Mouse (Mus musculus): ENCODE results near the gene Mybbp1a. TPM values are rescaled to one million over a fixed set of nuclear protein-coding genes. Genes with fewer than 3 reads are reported as not detected.
A peak's percentile ranks its signal among the peaks of the same experiment; 100 is the strongest.
"Not testable (repeated sequence)": the region's sequence is repeated elsewhere in the genome, so short reads cannot be mapped to it uniquely, and the experiment has no call there.

Gene Mybbp1a
- polyA plus RNA-seq, 1 experiment from 2014 or later = 148 TPM

DNA sequence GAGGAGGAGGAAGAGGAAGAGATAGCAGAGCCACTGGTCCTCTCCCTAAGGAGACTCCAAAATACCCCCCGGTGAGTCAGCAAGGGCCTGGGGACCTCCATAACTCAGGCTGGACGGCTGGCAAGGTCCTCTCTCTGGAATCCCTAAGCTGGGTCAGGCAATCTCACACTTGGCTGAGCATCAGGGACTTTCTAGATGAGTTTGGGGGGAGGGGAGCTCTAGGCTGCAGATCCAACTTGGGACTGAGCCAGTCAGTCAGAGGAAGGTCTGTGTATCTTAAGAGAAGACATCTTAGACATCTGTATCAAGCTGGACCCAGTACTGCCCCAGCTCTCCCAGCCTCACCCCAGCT is 5.5 kb upstream of the Mybbp1a start:
- WGBS = 51% methylated on average over 2 of the region's 2 CpGs
- H3K36me3 ChIP-seq = no peaks in the 10 kb centered on the region
- H3K27me3 ChIP-seq (ENCODE audit: insufficient read depth, poor library complexity, severe bottlenecking) = no peaks in the 10 kb centered on the region
- H3K4me3 ChIP-seq = no peak overlapping the region
- no peak for DNase-seq (ENCODE audit: low spot score)
- H3K27ac ChIP-seq = no peak overlapping the region
- peaks cover 9% of the 10 kb centered on the region; the same call in 1 of the 2 replicates for H3K4me1 ChIP-seq (replicated peaks)
- no peaks in the 10 kb centered on the region for H3K9me3 ChIP-seq

DNA sequence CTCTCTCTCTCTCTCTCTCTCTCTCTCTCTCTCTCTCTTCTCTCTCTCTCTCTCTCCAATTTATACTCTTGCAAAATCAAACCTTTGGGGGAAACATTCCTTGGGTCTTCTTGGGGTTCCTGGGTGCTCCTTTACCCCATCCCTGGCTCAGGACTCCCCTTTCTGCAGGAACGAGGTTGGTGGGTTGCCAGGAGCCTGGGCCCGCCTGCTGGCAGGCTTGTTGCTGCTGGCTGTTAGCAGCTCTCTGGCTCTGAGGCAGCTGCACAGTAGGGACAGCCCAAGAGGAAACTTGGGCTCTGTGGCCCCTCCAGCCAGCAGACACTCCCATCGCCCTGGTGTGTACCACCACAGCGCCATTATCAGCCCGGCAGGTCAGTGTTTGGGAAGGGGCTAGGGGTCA is 4.9 kb upstream of the Mybbp1a start:
- H3K9me3 ChIP-seq = no peaks in the 10 kb centered on the region
- H3K36me3 ChIP-seq = no peaks in the 10 kb centered on the region
- DNase-seq (ENCODE audit: low spot score) = no peak
- no peak overlapping the region for H3K27ac ChIP-seq
- 63% methylated on average over 5 of the region's 5 CpGs for WGBS
- H3K4me1 ChIP-seq (replicated peaks) = peaks cover 9% of the 10 kb centered on the region; the same call in 1 of the 2 replicates
- H3K4me3 ChIP-seq = no peak overlapping the region
- H3K27me3 ChIP-seq (ENCODE audit: insufficient read depth, poor library complexity, severe bottlenecking) = no peaks in the 10 kb centered on the region

- no peak overlapping the region for H3K4me3 ChIP-seq
- peaks cover 15% of the 10 kb centered on the region for H3K4me1 ChIP-seq (replicated peaks)
- peak overlapping the region; percentile 18; the same call in 1 of the 2 replicates for H3K27ac ChIP-seq
- H3K9me3 ChIP-seq = no peaks in the 10 kb centered on the region
- no peak for DNase-seq (ENCODE audit: low spot score)
- WGBS = 83% methylated on average over 16 of the region's 16 CpGs
- H3K36me3 ChIP-seq = 0 out of 2 replicates have a peak, but pooled peaks cover under 1% of the 10 kb centered on the region
- no peaks in the 10 kb centered on the region for H3K27me3 ChIP-seq (ENCODE audit: insufficient read depth, poor library complexity, severe bottlenecking)
Measured at GRCm38 (mm10) chr11:72436756-72437650, 4.2 kb upstream of the Mybbp1a start.

GRCm38 (mm10) chr11:72438411-72438810 is 2.7 kb upstream of the Mybbp1a start:
- peaks cover 26% of the 10 kb centered on the region for H3K4me1 ChIP-seq (replicated peaks)
- no peaks in the 10 kb centered on the region for H3K27me3 ChIP-seq (ENCODE audit: insufficient read depth, poor library complexity, severe bottlenecking)
- no peaks in the 10 kb centered on the region for H3K9me3 ChIP-seq
- no peak overlapping the region for H3K4me3 ChIP-seq
- WGBS = 69% methylated on average over 4 of the region's 4 CpGs
- H3K36me3 ChIP-seq = peaks cover 15% of the 10 kb centered on the region
- no peak overlapping the region for H3K27ac ChIP-seq
- no peak for DNase-seq (ENCODE audit: low spot score)

- Histone ChIP-seq H3K4me1 (replicated peaks) (peaks cover 21% of the 10 kb centered on the region), H3K36me3 (peaks cover 37% of the 10 kb centered on the region), H3K4me3 (peak overlapping the region; percentile 94), H3K27ac (peak overlapping the region; percentile 95)
- DNase-seq (ENCODE audit: low spot score); H3K27me3 ChIP-seq (ENCODE audit: insufficient read depth, poor library complexity, severe bottlenecking); H3K9me3 ChIP-seq: not testable (repeated sequence)
- WGBS = 43% methylated on average over 6 of the region's 6 CpGs
Measured at GRCm38 (mm10) chr11:72440597-72440964, 574 bp upstream of the Mybbp1a start.

DNA sequence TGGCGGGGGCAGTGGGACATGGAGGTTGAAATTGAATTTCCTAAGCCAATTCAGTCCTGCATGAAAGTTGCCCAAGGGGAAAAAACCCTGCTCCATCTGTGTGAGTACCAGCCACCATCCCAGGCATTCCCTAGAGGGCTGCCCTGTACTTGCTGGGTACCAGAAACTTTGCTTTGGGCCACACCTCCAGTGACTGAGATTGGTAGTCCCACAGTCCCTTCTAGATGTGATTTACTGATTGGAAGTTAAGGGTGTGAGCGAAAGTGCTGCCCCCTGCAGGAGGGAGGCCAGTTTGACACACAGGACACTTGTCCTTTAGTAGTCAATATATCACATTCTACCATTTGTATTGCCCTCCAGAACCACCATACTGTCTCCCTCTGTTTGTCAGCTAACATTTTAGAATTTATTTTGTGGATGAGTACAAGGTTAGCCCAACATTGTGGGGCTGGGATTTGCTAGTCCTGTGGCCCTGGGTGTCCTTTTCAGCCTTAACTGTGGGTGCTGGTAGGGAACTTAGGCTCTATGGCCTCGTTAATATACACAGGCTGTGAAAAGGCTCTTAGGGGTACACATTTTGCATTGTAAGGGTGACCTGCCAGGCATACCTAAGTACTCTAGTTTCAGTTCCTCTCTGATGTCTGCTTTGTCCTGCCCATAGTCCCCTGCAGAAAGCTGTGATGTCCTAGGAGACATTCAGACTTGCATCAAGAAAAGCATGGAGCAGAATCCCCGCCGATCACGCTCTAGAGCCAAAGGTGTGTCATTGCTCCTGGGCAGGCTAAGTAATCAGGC is 5.4 kb downstream of the Mybbp1a start:
- 90% methylated on average over 6 of the region's 6 CpGs for WGBS
- H3K4me3 ChIP-seq = no peak overlapping the region
- H3K9me3 ChIP-seq = no peaks in the 10 kb centered on the region
- H3K4me1 ChIP-seq (replicated peaks) = peaks cover 16% of the 10 kb centered on the region
- H3K36me3 ChIP-seq = peaks cover 96% of the 10 kb centered on the region
- DNase-seq (ENCODE audit: low spot score) = peak; percentile 53
- H3K27ac ChIP-seq = no peak overlapping the region
- no peaks in the 10 kb centered on the region for H3K27me3 ChIP-seq (ENCODE audit: insufficient read depth, poor library complexity, severe bottlenecking)

DNA sequence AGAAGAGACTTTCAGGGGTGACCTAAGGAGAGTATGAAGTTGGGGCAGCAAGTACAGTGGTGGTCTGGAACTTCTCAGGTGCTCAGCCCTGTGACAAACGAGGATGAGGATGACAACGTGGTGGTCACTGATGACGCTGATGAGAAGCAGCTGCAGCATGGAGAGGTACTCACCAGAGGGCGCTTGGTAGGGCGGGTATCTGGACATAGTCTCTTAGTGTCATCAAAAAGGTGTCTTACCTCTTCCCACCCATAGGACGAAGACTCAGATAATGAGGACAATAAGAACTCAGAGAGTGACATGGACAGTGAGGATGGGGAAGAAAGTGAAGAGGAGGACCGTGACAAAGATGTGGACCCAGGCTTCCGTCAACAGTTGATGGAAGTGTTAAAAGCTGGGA is 6.3 kb downstream of the Mybbp1a start:
- Histone ChIP-seq H3K36me3 (peaks cover 100% of the 10 kb centered on the region), H3K4me1 (replicated peaks) (peaks cover 6% of the 10 kb centered on the region), H3K27ac (no peak overlapping the region), H3K9me3 (no peaks in the 10 kb centered on the region), H3K4me3 (no peak overlapping the region), H3K27me3 (ENCODE audit: insufficient read depth, poor library complexity, severe bottlenecking) (no peaks in the 10 kb centered on the region)
- DNase-seq (ENCODE audit: low spot score) = no peak
- WGBS = 90% methylated on average over 8 of the region's 8 CpGs

GRCm38 (mm10) chr11:72452140-72452665 is 11.0 kb downstream of the Mybbp1a start:
- Histone ChIP-seq H3K4me1 (replicated peaks) (peaks cover 44% of the 10 kb centered on the region), H3K27ac (no peak overlapping the region), H3K4me3 (no peak overlapping the region), H3K27me3 (ENCODE audit: insufficient read depth, poor library complexity, severe bottlenecking) (no peaks in the 10 kb centered on the region), H3K36me3 (peaks cover 86% of the 10 kb centered on the region), H3K9me3 (no peaks in the 10 kb centered on the region)
- WGBS = 84% methylated on average over 3 of the region's 3 CpGs
- DNase-seq (ENCODE audit: low spot score) = no peak

DNA sequence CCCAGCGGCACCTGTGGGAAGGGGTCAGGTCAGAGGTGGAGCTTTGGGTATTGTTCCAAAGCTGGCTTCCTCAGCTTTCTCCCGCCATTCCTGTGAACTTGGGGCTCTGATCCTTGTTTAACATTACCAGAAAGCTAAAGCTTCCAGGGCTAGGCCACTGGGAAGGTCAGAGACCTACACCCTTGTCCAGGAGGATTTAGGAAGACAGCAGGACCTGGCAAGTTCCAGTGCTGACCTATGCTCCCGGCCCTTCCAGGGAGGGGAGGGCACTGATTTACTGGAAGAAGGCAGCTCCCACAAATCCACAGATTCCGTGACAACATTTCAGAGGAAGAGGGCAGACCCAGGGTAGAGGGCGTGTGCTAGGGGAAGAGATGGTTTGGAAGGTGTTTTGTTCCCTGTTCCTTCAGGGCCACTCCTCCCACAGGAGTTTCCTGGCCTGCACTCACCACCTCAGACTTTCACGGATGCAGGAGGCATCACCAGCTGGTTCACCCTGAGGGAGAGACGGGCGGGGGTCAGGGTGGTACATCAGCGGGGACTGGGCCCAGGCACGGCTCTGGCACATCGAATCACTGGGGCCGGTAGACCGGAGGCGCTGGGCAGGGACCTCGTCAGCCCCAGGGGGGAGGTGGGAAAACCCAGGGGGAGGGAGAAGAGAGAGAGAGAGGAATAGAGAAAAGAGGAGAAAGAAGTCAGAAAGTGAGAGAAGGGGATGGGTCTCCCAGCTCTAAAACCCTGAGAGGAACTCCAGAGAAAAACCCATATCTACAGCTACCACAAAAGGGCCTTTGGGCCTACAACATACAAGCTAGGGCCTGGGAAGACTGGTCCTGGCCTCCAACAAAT is 12.2 kb downstream of the Mybbp1a start:
- Histone ChIP-seq H3K9me3 (no peaks in the 10 kb centered on the region), H3K4me3 (no peak overlapping the region), H3K36me3 (peaks cover 75% of the 10 kb centered on the region), H3K27me3 (ENCODE audit: insufficient read depth, poor library complexity, severe bottlenecking) (no peaks in the 10 kb centered on the region), H3K4me1 (replicated peaks) (peaks cover 49% of the 10 kb centered on the region), H3K27ac (0 out of 2 replicates have a peak overlapping the region, but pooled peaks have one; percentile 46)
- WGBS = 63% methylated on average over 15 of the region's 15 CpGs
- DNase-seq (ENCODE audit: low spot score) = no peak

DNA sequence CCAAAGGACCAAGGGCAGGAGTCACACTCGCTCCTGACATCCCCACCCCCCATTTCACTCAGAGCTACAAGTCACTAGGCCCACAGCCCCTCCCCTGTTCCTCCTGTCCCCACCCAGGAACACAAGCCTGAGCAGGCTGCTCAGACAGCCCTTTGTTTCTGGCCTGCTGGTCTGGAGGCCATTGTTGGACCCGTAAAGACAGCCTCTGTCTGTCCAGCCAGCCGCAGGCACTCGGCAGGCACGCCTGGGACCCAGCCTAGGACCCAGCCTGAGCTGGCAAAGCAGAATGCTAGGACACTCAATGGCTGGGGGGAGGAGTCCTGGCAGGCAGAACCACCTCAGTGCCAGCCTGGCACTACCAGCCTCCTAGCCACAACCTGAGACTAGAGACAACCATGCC is 14.5 kb downstream of the Mybbp1a start:
- H3K9me3 ChIP-seq = no peaks in the 10 kb centered on the region
- H3K27ac ChIP-seq = peak overlapping the region; percentile 90
- peak; percentile 43 for DNase-seq (ENCODE audit: low spot score)
- peaks cover 60% of the 10 kb centered on the region for H3K4me1 ChIP-seq (replicated peaks)
- H3K27me3 ChIP-seq (ENCODE audit: insufficient read depth, poor library complexity, severe bottlenecking) = no peaks in the 10 kb centered on the region
- no peak overlapping the region; the same call in 1 of the 2 replicates for H3K4me3 ChIP-seq
- H3K36me3 ChIP-seq = peaks cover 52% of the 10 kb centered on the region
- 31% methylated on average over 5 of the region's 5 CpGs for WGBS

GRCm38 (mm10) chr11:72457995-72458496 is 16.9 kb downstream of the Mybbp1a start:
- Histone ChIP-seq H3K27ac (peak overlapping the region; percentile 59), H3K4me3 (no peak overlapping the region), H3K4me1 (replicated peaks) (peaks cover 71% of the 10 kb centered on the region), H3K9me3 (no peaks in the 10 kb centered on the region), H3K36me3 (peaks cover 28% of the 10 kb centered on the region), H3K27me3 (ENCODE audit: insufficient read depth, poor library complexity, severe bottlenecking) (no peaks in the 10 kb centered on the region)
- WGBS = 73% methylated on average over 12 of the region's 12 CpGs
- no peak for DNase-seq (ENCODE audit: low spot score)

- no peak for DNase-seq (ENCODE audit: low spot score)
- H3K36me3 ChIP-seq = peaks cover 24% of the 10 kb centered on the region
- no peaks in the 10 kb centered on the region for H3K9me3 ChIP-seq
- H3K27ac ChIP-seq = peak overlapping the region; percentile 59
- H3K4me3 ChIP-seq = no peak overlapping the region
- H3K27me3 ChIP-seq (ENCODE audit: insufficient read depth, poor library complexity, severe bottlenecking) = no peaks in the 10 kb centered on the region
- 85% methylated on average over 3 of the region's 3 CpGs for WGBS
- peaks cover 66% of the 10 kb centered on the region for H3K4me1 ChIP-seq (replicated peaks)
Measured at GRCm38 (mm10) chr11:72458502-72458901, 17.3 kb downstream of the Mybbp1a start.

Data from hindbrain, embryonic 10.5 days (tissue).